Mouse (Mus musculus) MEL (cell line): ENCODE measurements around the gene Sh3tc1. TPM values are rescaled to one million over a fixed set of nuclear protein-coding genes. Genes with fewer than 3 reads are reported as not detected.

Experiments
- DNase-seq: peaks from one replicate; pipeline ENCODE4 v3.0.0; 2011; ENCODE audit warnings: low read depth, low spot score
- H3K27ac ChIP-seq: 2 replicates; pipeline ENCODE4 v1.5.1; 2012; ENCODE audit warnings: low read depth, mild to moderate bottlenecking, control low read depth, low read length, moderate library complexity; ENCODE audit not compliant: control insufficient read depth
- H3K27me3 ChIP-seq, 2 experiments: fragments of 150-350 bp in 1 of 2; sonication (generic) in 1 of 2; 2 replicates each; pipeline ENCODE4 v1.6.1; 2012; ENCODE audit warnings: low read length in 2 of 2, mild to moderate bottlenecking in 2 of 2, improper control_type of control experiment in 1 of 2, moderate library complexity in 1 of 2; ENCODE audit not compliant: insufficient read depth in 2 of 2, control insufficient read depth in 1 of 2
- H3K36me3 ChIP-seq, 2 experiments: 2 replicates each; pipeline ENCODE4 v1.6.1; 2012 to 2014; ENCODE audit warnings: low read length in 2 of 2, improper control_type of control experiment in 1 of 2, inconsistent platforms in 1 of 2, mild to moderate bottlenecking in 1 of 2; ENCODE audit not compliant: insufficient read depth in 2 of 2, control insufficient read depth in 1 of 2
- H3K4me1 ChIP-seq, 2 experiments: fragments of 150-350 bp in 1 of 2; sonication (generic) in 1 of 2; 2 replicates each; pipeline ENCODE4 v1.6.1; 2012; ENCODE audit warnings: low read length in 2 of 2, improper control_type of control experiment in 1 of 2, mild to moderate bottlenecking in 1 of 2; ENCODE audit not compliant: insufficient read depth in 2 of 2, control insufficient read depth in 1 of 2
- H3K4me3 ChIP-seq, 2 experiments: fragments of 150-350 bp in 1 of 2; sonication (generic) in 1 of 2; 2 replicates each; pipeline ENCODE4 v1.5.1; 2012; ENCODE audit warnings: low read depth in 2 of 2, low read length in 2 of 2, mild to moderate bottlenecking in 2 of 2, moderate library complexity in 2 of 2, control low read depth in 1 of 2, improper control_type of control experiment in 1 of 2; ENCODE audit not compliant: control insufficient read depth in 1 of 2, insufficient read depth in 1 of 2
- H3K79me2 ChIP-seq: 2 replicates; pipeline ENCODE4 v1.6.1; 2012; ENCODE audit warnings: mild to moderate bottlenecking, low read length, moderate library complexity; ENCODE audit not compliant: control insufficient read depth, poor library complexity, insufficient read depth
- H3K9ac ChIP-seq: 2 replicates; pipeline ENCODE4 v1.6.1; 2012; ENCODE audit warnings: low read depth, mild to moderate bottlenecking, control low read depth, low read length, moderate library complexity; ENCODE audit not compliant: control insufficient read depth, poor library complexity, severe bottlenecking
- H3K9me3 ChIP-seq: fragments of 150-350 bp; sonication (generic); replicated peaks from 2 replicates; pipeline ENCODE4 v1.6.1; 2012; ENCODE audit warnings: mild to moderate bottlenecking, low read length, improper control_type of control experiment, moderate library complexity; ENCODE audit not compliant: insufficient read depth
- BHLHE40 ChIP-seq: IDR thresholded peaks from 2 replicates; pipeline ENCODE4 v1.6.1; 2012; ENCODE audit warnings: low read depth, mild to moderate bottlenecking, inconsistent platforms, low read length, improper control_type of control experiment, borderline replicate concordance
- CHD1 ChIP-seq: IDR thresholded peaks from 2 replicates; pipeline ENCODE4 v1.6.1; 2012; ENCODE audit warnings: low read depth, mild to moderate bottlenecking, inconsistent platforms, low read length, improper control_type of control experiment
- CHD2 ChIP-seq: IDR thresholded peaks from 2 replicates; pipeline ENCODE4 v1.6.1; 2011; ENCODE audit warnings: low read length, improper control_type of control experiment
- ELF1 ChIP-seq: IDR thresholded peaks from 2 replicates; pipeline ENCODE4 v1.6.1; 2014; ENCODE audit warnings: low read depth, mild to moderate bottlenecking, inconsistent platforms, low read length, improper control_type of control experiment, moderate library complexity
- EP300 ChIP-seq, 2 experiments: IDR thresholded peaks; 2 replicates each; pipeline ENCODE4 v1.6.1; 2011; ENCODE audit warnings: improper control_type of control experiment in 2 of 2, low read length in 2 of 2, low read depth in 1 of 2, mild to moderate bottlenecking in 1 of 2
- ETS1 ChIP-seq: IDR thresholded peaks from 2 replicates; pipeline ENCODE4 v1.6.1; 2012; ENCODE audit warnings: low read depth, mild to moderate bottlenecking, inconsistent platforms, low read length, improper control_type of control experiment, moderate library complexity
- HCFC1 ChIP-seq: IDR thresholded peaks from 2 replicates; pipeline ENCODE4 v1.6.1; 2012; ENCODE audit warnings: low read depth, mild to moderate bottlenecking, inconsistent platforms, low read length, improper control_type of control experiment, moderate library complexity
- KAT2A ChIP-seq: conservative IDR thresholded peaks from 2 replicates; pipeline ENCODE4 v1.6.1; 2012; ENCODE audit warnings: low read depth, low read length, improper control_type of control experiment, inconsistent platforms
- MAFK ChIP-seq: IDR thresholded peaks from 2 replicates; pipeline ENCODE4 v1.6.1; 2011; ENCODE audit warnings: low read depth, mild to moderate bottlenecking, low read length, improper control_type of control experiment, borderline replicate concordance
- MAZ ChIP-seq: IDR thresholded peaks from 2 replicates; pipeline ENCODE4 v1.6.1; 2012; ENCODE audit warnings: low read depth, mild to moderate bottlenecking, inconsistent platforms, low read length, improper control_type of control experiment
- MEF2A ChIP-seq: IDR thresholded peaks from 2 replicates; pipeline ENCODE4 v1.6.1; 2014; ENCODE audit warnings: low read depth, mild to moderate bottlenecking, inconsistent platforms, low read length, improper control_type of control experiment; ENCODE audit not compliant: poor library complexity, insufficient replicate concordance, severe bottlenecking; ENCODE audit errors: extremely low read depth
- MXI1 ChIP-seq: IDR thresholded peaks from 2 replicates; pipeline ENCODE4 v1.6.1; 2011; ENCODE audit warnings: mild to moderate bottlenecking, low read depth, low read length, improper control_type of control experiment
- MYB ChIP-seq: IDR thresholded peaks from 2 replicates; pipeline ENCODE4 v1.6.1; 2011; ENCODE audit warnings: mild to moderate bottlenecking, low read depth, low read length, improper control_type of control experiment
- NRF1 ChIP-seq: IDR thresholded peaks from 2 replicates; pipeline ENCODE4 v1.6.1; 2014; ENCODE audit warnings: low read depth, mild to moderate bottlenecking, inconsistent platforms, low read length, improper control_type of control experiment, moderate library complexity; ENCODE audit not compliant: poor library complexity, insufficient read depth, severe bottlenecking
- RCOR1 ChIP-seq: IDR thresholded peaks from 2 replicates; pipeline ENCODE4 v1.6.1; 2012; ENCODE audit warnings: low read depth, mild to moderate bottlenecking, inconsistent platforms, low read length, improper control_type of control experiment
- SMC3 ChIP-seq: IDR thresholded peaks from 2 replicates; pipeline ENCODE4 v1.6.1; 2011; ENCODE audit warnings: low read depth, low read length, improper control_type of control experiment
- TBP ChIP-seq: IDR thresholded peaks from 2 replicates; pipeline ENCODE4 v1.8.0; 2011; ENCODE audit warnings: low read depth, low read length, improper control_type of control experiment
- ZMIZ1 ChIP-seq: IDR thresholded peaks from 2 replicates; pipeline ENCODE4 v1.6.1; 2012; ENCODE audit warnings: low read depth, mild to moderate bottlenecking, inconsistent platforms, low read length, improper control_type of control experiment, moderate library complexity
- ZNF384 ChIP-seq: IDR thresholded peaks from 2 replicates; pipeline ENCODE4 v1.6.1; 2012; ENCODE audit warnings: low read depth, mild to moderate bottlenecking, inconsistent platforms, low read length, improper control_type of control experiment
- polyA plus RNA-seq, 2 experiments: library from polyadenylated mRNA; stranded (reverse) in 1 of 2; unstranded in 1 of 2; fragments of >175 nt in 1 of 2; fragments of >200 nt in 1 of 2; gene quantifications; 2 replicates each; pipeline versions ENCODE4 v1.2.1 to v1.2.4; 2012; ENCODE audit warnings: low replicate concordance in 2 of 2, low read depth in 1 of 2; ENCODE audit not compliant: insufficient read length in 2 of 2, insufficient read depth in 1 of 2, missing spikeins in 1 of 2
- total RNA-seq: library from RNA; depleted of rRNA; stranded (reverse); fragments of 300-350 nt; gene quantifications from 2 replicates; pipeline ENCODE4 v1.2.3, GENCODE M21; 2012

Gene Sh3tc1
- total and polyA plus RNA-seq, 3 experiments, result not detected

GRCm38 (mm10) chr5:35666152-35666551 lies 73.6 kb downstream of the Sh3tc1 start:
- H3K36me3 ChIP-seq, result no peaks in the 10 kb centered on the region
- H3K27me3 ChIP-seq, result no peaks in the 10 kb centered on the region
- H3K9ac ChIP-seq, result no peak overlapping the region
- no peak overlapping the region for H3K27ac ChIP-seq
- DNase-seq, result no peak
- H3K4me1 ChIP-seq, result no peaks in the 10 kb centered on the region
- no peak overlapping the region for H3K4me3 ChIP-seq
- TF ChIP-seq CHD2, result no peak
- no peak for TF ChIP-seq CHD1
- TF ChIP-seq BHLHE40, result no peak
- TF ChIP-seq TBP, result no peak
- TF ChIP-seq MAZ, result no peak
- no peak for TF ChIP-seq MAFK
- TF ChIP-seq ZMIZ1, result no peak
- TF ChIP-seq ELF1, result no peak
- no peak for TF ChIP-seq EP300 (IDR thresholded peaks at IDR 0.05; ENCODE audit: low read depth in 1 of 2, low read length in 2 of 2)
- no peak for TF ChIP-seq SMC3
- no peak for TF ChIP-seq RCOR1
- TF ChIP-seq KAT2A, result no peak
- no peak for TF ChIP-seq MEF2A
- TF ChIP-seq, all 39 proteins: peak for 0
- H3K9me3 ChIP-seq, result no peaks in the 10 kb centered on the region
- no peaks in the 10 kb centered on the region for H3K79me2 ChIP-seq

GRCm38 (mm10) chr5:35662021-35662545 lies 77.7 kb downstream of the Sh3tc1 start:
- no peak overlapping the region for H3K9ac ChIP-seq
- no peak for DNase-seq
- TF ChIP-seq HCFC1 (no peak), MXI1 (no peak), NRF1 (no peak), ETS1 (no peak), MAZ (no peak), RCOR1 (no peak), MYB (no peak), KAT2A (no peak), ZNF384 (no peak)
- no peak overlapping the region for H3K27ac ChIP-seq
- H3K36me3 ChIP-seq, result no peaks in the 10 kb centered on the region
- no peak overlapping the region for H3K4me3 ChIP-seq
- H3K79me2 ChIP-seq, result no peaks in the 10 kb centered on the region
- no peaks in the 10 kb centered on the region for H3K4me1 ChIP-seq
- no peaks in the 10 kb centered on the region for H3K9me3 ChIP-seq
- H3K27me3 ChIP-seq, result no peaks in the 10 kb centered on the region
